Mouse (Mus musculus) heart, postnatal 0 days (tissue): Measurements from ENCODE around the gene Nxnl1.

Experiments used
- CTCF ChIP-seq: IDR thresholded peaks from 2 replicates; pipeline ENCODE4 v1.5.1; 2016; ENCODE audit warnings: antibody characterized with exemption, control low read depth, low read depth
- EP300 ChIP-seq: IDR thresholded peaks from 2 replicates; pipeline ENCODE4 v1.6.1; 2016; ENCODE audit warnings: antibody characterized with exemption, low read depth

GRCm38 (mm10) chr8:71562751-71563150 lies 3.6 kb downstream of the Nxnl1 start:
- peak; percentile 77 for TF ChIP-seq CTCF
- no peak for TF ChIP-seq EP300
